Mouse (Mus musculus) urinary bladder, adult 2 months (tissue): Measurements from ENCODE around the gene Pitx1. TPM values are rescaled to one million over a fixed set of nuclear protein-coding genes. Genes with fewer than 3 reads are reported as not detected.

Experiments used
- DNase-seq: peaks from one replicate; pipeline ENCODE4 v3.0.0; 2022; ENCODE audit warnings: low spot score
- polyA plus RNA-seq: library from polyadenylated mRNA; depleted of rRNA; stranded (reverse); fragments of >200 nt; gene quantifications from 2 replicates; pipeline ENCODE4 v1.2.3, GENCODE M21; 2012

The Pitx1 gene
- polyA plus RNA-seq, 1 experiment, result 64.7 TPM

GRCm38 (mm10) chr13:55830833-55831721 lies 4.9 kb downstream of the Pitx1 start:
- DNase-seq, result no peak

GRCm38 (mm10) chr13:55830081-55830832 lies 5.7 kb downstream of the Pitx1 start:
- no peak for DNase-seq

GRCm38 (mm10) chr13:55829018-55829655 lies 6.9 kb downstream of the Pitx1 start:
- DNase-seq, result no peak

GRCm38 (mm10) chr13:55828141-55829017 lies 7.6 kb downstream of the Pitx1 start:
- DNase-seq, result no peak

GRCm38 (mm10) chr13:55827679-55828140 lies 8.3 kb downstream of the Pitx1 start:
- no peak for DNase-seq

GRCm38 (mm10) chr13:55826796-55827678 lies 9.0 kb downstream of the Pitx1 start:
- DNase-seq, result no peak

GRCm38 (mm10) chr13:55826008-55826671 lies 9.9 kb downstream of the Pitx1 start:
- DNase-seq, result no peak

- no peak for DNase-seq
Observed at GRCm38 (mm10) chr13:55825245-55825681, 10.7 kb downstream of the Pitx1 start.

- no peak for DNase-seq
Observed at GRCm38 (mm10) chr13:55824151-55824945, 11.6 kb downstream of the Pitx1 start.

- DNase-seq, result no peak
Observed at GRCm38 (mm10) chr13:55822499-55822898, 13.5 kb downstream of the Pitx1 start.

- no peak for DNase-seq
Observed at GRCm38 (mm10) chr13:55814834-55815233, 21.2 kb downstream of the Pitx1 start.

- no peak for DNase-seq
Observed at GRCm38 (mm10) chr13:55813490-55814016, 22.4 kb downstream of the Pitx1 start.

- no peak for DNase-seq
Observed at GRCm38 (mm10) chr13:55810947-55811346, 25.0 kb downstream of the Pitx1 start.

- no peak for DNase-seq
Observed at GRCm38 (mm10) chr13:55809707-55810106, 26.3 kb downstream of the Pitx1 start.

- DNase-seq, result no peak
Observed at GRCm38 (mm10) chr13:55809041-55809623, 26.9 kb downstream of the Pitx1 start.

GRCm38 (mm10) chr13:55803973-55804372 lies 32.0 kb downstream of the Pitx1 start:
- no peak for DNase-seq

GRCm38 (mm10) chr13:55801246-55801645 lies 34.7 kb downstream of the Pitx1 start:
- no peak for DNase-seq

GRCm38 (mm10) chr13:55786120-55786519 lies 49.9 kb downstream of the Pitx1 start:
- DNase-seq, result no peak
